Mouse (Mus musculus) megakaryocyte, embryonic 14.5 days (primary cell): ENCODE results near the gene Eepd1. TPM values are rescaled to one million over a fixed set of nuclear protein-coding genes. Genes with fewer than 3 reads are reported as not detected.

ENCODE experiments used
- H3K27me3 ChIP-seq: replicated peaks from 2 replicates; pipeline ENCODE3; 2012; ENCODE audit warnings: inconsistent platforms
- H3K36me3 ChIP-seq: replicated peaks from 2 replicates; pipeline ENCODE3; 2012; ENCODE audit warnings: low read length, inconsistent platforms, mixed read lengths
- H3K4me1 ChIP-seq: 2 replicates; pipeline ENCODE4 v1.6.1; 2012; ENCODE audit warnings: inconsistent platforms
- H3K4me3 ChIP-seq: replicated peaks from 2 replicates; pipeline ENCODE3; 2012; ENCODE audit warnings: moderate library complexity, mild to moderate bottlenecking, inconsistent platforms
- H3K9me3 ChIP-seq: 2 replicates; pipeline ENCODE4 v1.6.1; 2012; ENCODE audit warnings: inconsistent platforms
- FLI1 ChIP-seq: IDR thresholded peaks from 2 replicates; pipeline ENCODE4 v1.6.1; 2012; ENCODE audit warnings: low read length, inconsistent platforms, mixed read lengths
- GATA1 ChIP-seq: IDR thresholded peaks from 3 replicates; pipeline ENCODE4 v1.6.1; 2012; ENCODE audit warnings: mixed read lengths, low read length, inconsistent platforms, borderline replicate concordance
- polyA plus RNA-seq: library from polyadenylated mRNA; stranded (reverse); fragments of >175 nt; gene quantifications from 2 replicates; pipeline ENCODE4 v1.2.3, GENCODE M21; 2012; ENCODE audit warnings: low replicate concordance; ENCODE audit not compliant: insufficient read depth

Gene Eepd1
- polyA plus RNA-seq, 1 experiment: 2.1 TPM

DNA sequence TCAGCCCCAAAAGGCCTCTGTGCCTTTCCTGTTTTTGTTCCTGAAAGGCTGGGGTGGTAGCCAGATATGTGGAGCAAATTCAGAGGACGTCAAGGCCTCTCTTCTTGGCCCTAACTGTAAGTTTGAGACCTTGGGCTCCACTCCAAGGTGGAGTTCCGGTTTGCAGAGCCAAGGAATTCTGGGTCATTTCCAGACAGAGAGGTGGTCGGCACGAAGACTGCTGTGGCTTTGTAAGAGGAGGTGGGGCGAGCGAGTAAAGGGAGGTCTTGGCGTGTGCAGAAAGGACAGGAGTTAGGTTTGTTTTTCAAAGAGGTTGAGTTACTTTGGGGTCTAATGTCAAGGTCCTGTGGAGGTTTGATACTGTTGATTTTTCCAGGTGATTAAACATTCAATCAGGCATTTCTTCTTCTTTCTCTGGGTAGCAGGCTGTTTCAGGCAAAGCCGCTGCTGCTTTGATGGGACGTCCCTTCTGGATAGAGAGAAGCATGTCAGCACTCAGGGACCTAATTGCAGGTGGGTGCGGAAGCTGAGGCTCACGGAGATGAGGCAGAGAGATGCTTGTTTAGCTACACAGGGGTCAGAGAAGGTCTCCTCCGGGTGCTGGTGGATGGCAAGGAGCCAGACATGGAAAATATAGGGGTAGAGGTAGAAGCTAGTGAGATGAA lies 6.2 kb downstream of the Eepd1 start:
- Histone ChIP-seq H3K4me3 (no peak overlapping the region), H3K4me1 (peaks cover 9% of the 10 kb centered on the region; the same call in 1 of the 2 replicates), H3K9me3 (no peaks in the 10 kb centered on the region), H3K36me3 (no peaks in the 10 kb centered on the region), H3K27me3 (peaks cover 24% of the 10 kb centered on the region)
- TF ChIP-seq GATA1 (no peak), FLI1 (no peak)

DNA sequence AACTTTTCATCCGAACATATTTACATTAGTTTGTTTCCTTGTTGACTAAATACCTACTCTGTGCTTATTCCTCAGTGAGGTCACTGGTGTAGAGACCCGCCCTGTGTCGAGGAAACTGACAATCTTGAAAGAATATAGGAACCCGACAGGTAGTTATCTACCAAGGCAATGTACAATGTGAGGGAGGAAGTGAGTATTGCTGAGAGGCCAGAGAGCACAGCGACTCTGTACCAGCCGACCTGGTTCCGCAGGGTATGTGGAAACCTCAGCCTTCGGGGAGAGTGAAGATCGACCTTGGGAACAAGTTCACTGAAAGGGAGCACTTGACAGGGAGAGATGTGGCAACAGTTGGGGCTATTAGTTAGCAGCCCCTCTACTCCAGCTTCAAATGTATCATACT lies 7.2 kb downstream of the Eepd1 start:
- Histone ChIP-seq H3K36me3 (no peaks in the 10 kb centered on the region), H3K4me3 (no peak overlapping the region), H3K27me3 (peaks cover 16% of the 10 kb centered on the region), H3K4me1 (peaks cover 6% of the 10 kb centered on the region; the same call in 1 of the 2 replicates), H3K9me3 (no peaks in the 10 kb centered on the region)
- TF ChIP-seq FLI1: no peak
- no peak for TF ChIP-seq GATA1

DNA sequence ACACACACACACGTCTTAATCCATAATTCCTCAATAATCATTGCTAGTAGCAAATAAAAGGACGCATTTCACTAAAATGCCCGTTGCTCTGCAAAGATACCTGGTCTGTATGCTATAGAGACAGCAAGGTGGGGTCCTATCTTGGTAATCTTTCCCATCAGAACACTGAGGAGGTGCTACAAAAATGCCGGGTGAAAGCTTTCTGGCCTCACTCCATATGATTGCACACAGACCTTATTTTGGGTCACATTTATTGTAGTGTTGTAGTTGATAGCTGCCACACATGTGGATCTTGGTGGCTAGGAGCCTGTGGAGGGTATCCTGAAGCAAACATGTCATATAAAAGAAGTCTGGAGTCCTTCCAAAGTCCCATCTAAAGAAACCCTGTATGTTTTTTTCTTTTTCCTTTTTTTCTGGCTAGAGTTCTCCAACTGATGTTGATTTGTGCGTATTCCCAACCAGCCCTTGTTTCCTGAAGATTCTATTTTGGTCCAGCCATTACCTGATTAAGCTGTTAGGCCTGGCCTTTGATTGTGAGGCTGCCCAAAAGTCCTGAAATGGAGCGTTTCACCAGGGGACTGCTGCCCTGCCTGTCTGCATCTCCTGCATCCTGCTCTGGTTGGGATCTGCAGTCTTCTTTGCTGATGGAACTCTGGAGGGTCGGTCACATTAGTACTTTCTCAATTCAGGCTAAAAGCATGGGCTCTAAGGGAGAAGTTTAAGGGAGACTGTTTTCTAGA lies 8.0 kb downstream of the Eepd1 start:
- TF ChIP-seq FLI1 (no peak), GATA1 (no peak)
- no peak overlapping the region for H3K4me3 ChIP-seq
- H3K36me3 ChIP-seq: no peaks in the 10 kb centered on the region
- no peaks in the 10 kb centered on the region for H3K9me3 ChIP-seq
- H3K4me1 ChIP-seq: peaks cover 1% of the 10 kb centered on the region; the same call in 1 of the 2 replicates
- H3K27me3 ChIP-seq: peaks cover 8% of the 10 kb centered on the region

DNA sequence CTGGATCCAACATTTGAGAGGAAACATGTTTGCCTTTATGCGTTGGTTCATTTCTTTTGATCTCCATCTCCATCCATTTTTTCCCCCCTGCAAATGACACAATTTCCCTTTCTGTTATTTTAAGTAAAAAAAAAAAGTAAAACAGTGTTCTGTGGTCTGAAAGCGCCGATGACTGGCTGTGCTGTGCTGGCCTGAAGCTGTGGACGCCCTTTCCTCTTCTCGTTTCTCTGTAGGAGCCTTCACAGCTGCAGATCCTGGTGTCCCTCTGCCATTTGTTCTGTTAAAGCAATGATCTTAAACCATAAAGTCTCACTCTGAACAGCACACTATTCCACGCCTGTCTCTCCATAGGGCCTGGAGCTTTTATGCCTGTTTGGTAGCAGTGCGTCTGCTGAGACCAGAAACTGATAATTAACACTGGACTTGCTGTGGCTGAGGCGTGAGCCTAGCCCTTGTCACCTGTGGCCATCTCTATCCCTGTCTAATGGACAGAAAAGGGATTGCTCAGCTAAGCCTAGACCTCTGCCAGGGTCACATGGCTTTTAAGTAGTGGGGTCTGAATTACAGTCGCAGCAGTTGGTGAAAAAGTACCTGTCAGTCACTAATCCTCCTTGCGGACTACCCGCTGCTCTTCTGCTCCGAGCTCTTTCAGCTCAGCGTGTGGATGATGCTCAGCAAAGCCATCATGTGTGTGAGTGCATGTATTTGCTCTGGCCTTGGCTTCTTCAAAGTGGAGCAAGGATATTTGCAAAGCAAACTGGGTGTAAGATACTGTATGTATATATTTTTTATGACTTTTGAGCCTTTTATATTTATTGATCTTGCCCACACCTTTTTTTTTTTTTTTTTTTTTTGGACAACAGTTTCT lies 9.2 kb downstream of the Eepd1 start:
- Histone ChIP-seq H3K4me1 (no peaks in the 10 kb centered on the region), H3K9me3 (no peaks in the 10 kb centered on the region), H3K27me3 (peaks cover 2% of the 10 kb centered on the region), H3K4me3 (no peak overlapping the region), H3K36me3 (no peaks in the 10 kb centered on the region)
- TF ChIP-seq GATA1: no peak
- TF ChIP-seq FLI1: no peak

DNA sequence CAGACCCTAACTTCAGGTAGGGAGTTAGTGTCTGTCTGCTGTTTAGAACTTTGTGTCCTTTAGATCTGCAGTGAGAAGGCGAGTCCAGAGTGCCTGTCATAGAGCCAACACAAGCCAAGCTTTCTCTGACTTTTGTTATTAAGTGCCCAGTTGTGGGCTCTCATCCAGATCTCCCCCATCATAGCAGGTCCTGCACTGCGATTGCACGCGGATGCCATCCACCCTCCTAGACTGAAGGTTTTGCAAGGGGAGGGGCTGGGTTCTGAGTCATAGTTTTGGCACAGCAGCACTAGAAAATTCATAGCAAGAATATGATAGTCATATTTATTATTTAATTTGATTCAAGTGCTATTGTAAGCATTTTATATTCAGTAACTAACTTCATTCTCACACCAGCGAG lies 12.6 kb downstream of the Eepd1 start:
- H3K4me1 ChIP-seq: no peaks in the 10 kb centered on the region
- H3K27me3 ChIP-seq: no peaks in the 10 kb centered on the region
- H3K9me3 ChIP-seq: no peaks in the 10 kb centered on the region
- no peaks in the 10 kb centered on the region for H3K36me3 ChIP-seq
- H3K4me3 ChIP-seq: no peak overlapping the region
- TF ChIP-seq FLI1 (no peak), GATA1 (no peak)

DNA sequence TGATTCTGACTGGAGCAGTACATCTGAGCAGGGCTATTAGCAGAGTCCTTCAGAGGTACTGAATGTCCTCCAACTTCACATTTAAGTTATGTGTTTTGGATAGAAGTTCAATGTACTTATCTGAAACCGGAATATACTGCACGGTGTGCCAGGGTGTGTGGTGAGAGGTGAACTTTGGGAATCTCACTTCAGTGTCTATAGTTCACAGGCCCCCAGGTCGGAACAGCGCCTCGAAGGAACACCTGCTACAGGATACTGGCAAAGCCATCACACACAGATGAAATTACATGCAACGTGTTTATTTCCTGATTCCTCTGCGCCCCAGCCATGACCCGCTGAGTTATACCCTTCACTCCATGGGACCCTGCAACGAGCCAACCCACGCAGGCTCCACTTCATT lies 14.3 kb downstream of the Eepd1 start:
- Histone ChIP-seq H3K4me3 (no peak overlapping the region), H3K9me3 (no peaks in the 10 kb centered on the region), H3K4me1 (no peaks in the 10 kb centered on the region), H3K36me3 (no peaks in the 10 kb centered on the region), H3K27me3 (no peaks in the 10 kb centered on the region)
- TF ChIP-seq FLI1: no peak

DNA sequence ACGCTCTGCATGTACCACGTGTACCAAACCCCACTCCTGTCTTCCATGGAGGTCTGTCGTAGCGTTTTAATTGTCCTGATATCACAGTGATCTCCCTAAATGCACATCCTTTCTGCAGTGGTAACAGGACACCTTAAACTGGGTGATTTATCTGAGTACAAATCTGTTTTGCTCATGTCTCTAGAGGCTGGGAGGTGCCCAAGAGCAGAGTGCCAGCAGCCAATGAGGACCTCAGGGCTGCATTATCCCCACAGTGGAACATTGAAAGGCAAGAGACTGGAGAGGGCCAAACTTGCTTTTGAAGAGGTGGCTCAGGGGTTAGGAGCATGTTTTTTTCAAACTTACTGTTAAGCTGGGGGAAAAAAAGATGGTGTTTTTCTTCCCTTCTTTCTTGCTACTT lies 14.8 kb downstream of the Eepd1 start:
- TF ChIP-seq FLI1: no peak
- no peak for TF ChIP-seq GATA1
- H3K36me3 ChIP-seq: no peaks in the 10 kb centered on the region
- no peaks in the 10 kb centered on the region for H3K27me3 ChIP-seq
- no peaks in the 10 kb centered on the region for H3K9me3 ChIP-seq
- H3K4me3 ChIP-seq: no peak overlapping the region
- H3K4me1 ChIP-seq: no peaks in the 10 kb centered on the region

DNA sequence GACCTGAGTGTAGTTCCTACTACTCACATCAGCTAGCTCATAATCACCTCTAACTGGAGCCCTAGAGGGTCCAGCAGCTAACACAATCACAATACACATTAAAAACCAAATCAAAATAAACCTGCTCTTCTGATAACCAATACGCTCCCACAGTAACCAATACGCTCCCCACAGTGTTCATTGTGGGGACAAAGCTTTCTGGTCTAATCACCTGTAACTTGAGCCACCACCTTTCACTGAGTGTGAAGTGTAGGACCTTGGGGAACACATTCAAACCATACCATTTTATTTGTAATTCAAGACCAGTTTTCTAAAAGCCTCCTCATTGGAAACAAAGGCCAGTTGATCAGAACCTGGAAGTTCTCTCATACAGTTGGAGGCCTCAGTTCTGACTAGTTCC lies 15.4 kb downstream of the Eepd1 start:
- Histone ChIP-seq H3K36me3 (no peaks in the 10 kb centered on the region), H3K9me3 (no peaks in the 10 kb centered on the region), H3K4me1 (no peaks in the 10 kb centered on the region), H3K4me3 (no peak overlapping the region), H3K27me3 (no peaks in the 10 kb centered on the region)
- no peak for TF ChIP-seq FLI1
- TF ChIP-seq GATA1: no peak

DNA sequence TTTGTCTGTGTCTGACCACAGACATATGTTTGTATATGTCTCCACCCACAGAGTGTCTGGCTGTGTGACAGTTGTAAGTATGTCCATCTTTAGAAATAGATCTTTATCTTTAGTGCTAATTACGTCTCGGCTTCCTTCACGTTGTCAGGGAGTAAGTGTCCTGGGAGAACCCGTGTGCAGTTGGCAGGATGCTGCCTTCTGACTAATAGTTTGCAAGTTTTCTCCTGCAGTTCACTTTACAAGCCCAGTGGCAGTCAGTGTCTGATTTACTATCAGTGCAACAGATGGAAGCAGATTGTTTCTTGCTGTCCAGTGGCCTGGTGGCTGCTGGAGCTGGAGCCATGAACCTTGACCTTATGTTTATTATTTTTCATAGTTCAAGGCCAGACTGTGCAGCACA lies 17.4 kb downstream of the Eepd1 start:
- Histone ChIP-seq H3K36me3 (no peaks in the 10 kb centered on the region), H3K27me3 (no peaks in the 10 kb centered on the region), H3K4me3 (no peak overlapping the region), H3K4me1 (no peaks in the 10 kb centered on the region), H3K9me3 (no peaks in the 10 kb centered on the region)
- TF ChIP-seq FLI1 (no peak), GATA1 (no peak)

DNA sequence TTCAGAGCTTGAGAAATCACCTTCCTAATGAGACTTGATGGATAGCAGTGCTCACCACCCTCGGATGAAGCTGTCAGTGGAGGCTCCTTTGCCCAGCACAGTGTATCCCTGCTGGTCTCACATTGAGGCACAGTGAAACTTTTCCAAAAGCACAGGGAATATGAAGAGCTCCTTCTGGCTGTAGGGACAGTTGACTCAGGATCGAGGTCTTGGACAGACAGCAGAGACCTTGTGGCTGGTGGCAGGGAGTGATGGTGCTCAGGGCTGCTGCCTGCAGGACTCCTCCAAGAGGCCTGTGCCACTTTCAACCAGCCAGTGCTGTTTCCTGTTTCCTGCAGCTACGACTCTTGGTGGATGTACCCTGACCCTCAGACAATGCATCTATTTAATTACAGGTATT lies 18.0 kb downstream of the Eepd1 start:
- Histone ChIP-seq H3K27me3 (no peaks in the 10 kb centered on the region), H3K4me3 (no peak overlapping the region), H3K9me3 (no peaks in the 10 kb centered on the region), H3K36me3 (no peaks in the 10 kb centered on the region), H3K4me1 (no peaks in the 10 kb centered on the region)
- no peak for TF ChIP-seq GATA1
- no peak for TF ChIP-seq FLI1
